Mouse (Mus musculus) frontal cortex, adult 2 months (tissue): ENCODE data around the gene Aldh1a7. TPM values are rescaled to one million over a fixed set of nuclear protein-coding genes. Genes with fewer than 3 reads are reported as not detected.

Experiments
- DNase-seq, 2 experiments: peaks; one replicate each; pipeline ENCODE4 v3.0.0; 2022; ENCODE audit warnings: low spot score in 1 of 2; ENCODE audit errors: extremely low spot score in 1 of 2
- polyA plus RNA-seq: library from polyadenylated mRNA; depleted of rRNA; stranded (reverse); fragments of >200 nt; gene quantifications from 2 replicates; pipeline ENCODE4 v1.2.3, GENCODE M21; 2012; rRNA removed

Aldh1a7 gene
- polyA plus RNA-seq, 1 experiment = 1.6 TPM

GRCm38 (mm10) chr19:20644346-20644745, 83.0 kb downstream of the Aldh1a7 start:
- DNase-seq = no peak

Other genes with a start within 250 kb of the Aldh1a7 start
- 47.6 and 58.4 TPM in 2 replicates for gene Aldh1a1, start 234.8 kb downstream of the Aldh1a7 start, polyA plus RNA-seq
- 0.36 and 0.67 TPM in 2 replicates for gene Tmc1, start 226.6 kb upstream of the Aldh1a7 start, polyA plus RNA-seq